Mouse (Mus musculus): Measurements from ENCODE around the gene Pip5k1b. TPM values are rescaled to one million over a fixed set of nuclear protein-coding genes. Genes with fewer than 3 reads are reported as not detected.

Gene Pip5k1b
- polyA plus RNA-seq, 1 experiment from 2014 or later, result 1.7 TPM

- Histone ChIP-seq H3K27me3 (ENCODE audit: poor library complexity, severe bottlenecking) (no peaks in the 10 kb centered on the region), H3K27ac (no peak overlapping the region), H3K9me3 (no peaks in the 10 kb centered on the region), H3K4me1 (peaks cover 44% of the 10 kb centered on the region), H3K4me3 (no peak overlapping the region), H3K36me3 (replicated peaks) (no peaks in the 10 kb centered on the region)
- 88% methylated on average over 6 of the region's 6 CpGs for WGBS
- no peak for DNase-seq (ENCODE audit: extremely low spot score, low spot score)
These were observed 230.0 kb downstream of the Pip5k1b start for GRCm38 (mm10) chr19:24325692-24326091.

GRCm38 (mm10) chr19:24323841-24324613, 231.6 kb downstream of the Pip5k1b start:
- Histone ChIP-seq H3K4me3 (no peak overlapping the region), H3K4me1 (peaks cover 44% of the 10 kb centered on the region), H3K9me3 (no peaks in the 10 kb centered on the region), H3K36me3 (replicated peaks) (no peaks in the 10 kb centered on the region), H3K27ac (peak overlapping the region; percentile 75), H3K27me3 (ENCODE audit: poor library complexity, severe bottlenecking) (no peaks in the 10 kb centered on the region)
- 42% methylated on average over 10 of the region's 10 CpGs for WGBS
- DNase-seq (ENCODE audit: extremely low spot score, low spot score), result peak; percentile 21

GRCm38 (mm10) chr19:24321900-24322311, 233.8 kb downstream of the Pip5k1b start:
- no peaks in the 10 kb centered on the region for H3K27me3 ChIP-seq (ENCODE audit: poor library complexity, severe bottlenecking)
- H3K9me3 ChIP-seq, result no peaks in the 10 kb centered on the region
- no peak overlapping the region for H3K4me3 ChIP-seq
- no peak overlapping the region for H3K27ac ChIP-seq
- peaks cover 49% of the 10 kb centered on the region for H3K4me1 ChIP-seq
- 92% methylated on average over 8 of the region's 8 CpGs for WGBS
- no peaks in the 10 kb centered on the region for H3K36me3 ChIP-seq (replicated peaks)
- no peak for DNase-seq (ENCODE audit: extremely low spot score, low spot score)

GRCm38 (mm10) chr19:24321211-24321899, 234.3 kb downstream of the Pip5k1b start:
- Histone ChIP-seq H3K36me3 (replicated peaks) (no peaks in the 10 kb centered on the region), H3K27me3 (ENCODE audit: poor library complexity, severe bottlenecking) (no peaks in the 10 kb centered on the region), H3K4me1 (peaks cover 49% of the 10 kb centered on the region), H3K9me3 (no peaks in the 10 kb centered on the region), H3K27ac (no peak overlapping the region), H3K4me3 (no peak overlapping the region)
- no peak for DNase-seq (ENCODE audit: extremely low spot score, low spot score)
- WGBS, result 90% methylated on average over 6 of the region's 6 CpGs

- Histone ChIP-seq H3K4me1 (peaks cover 36% of the 10 kb centered on the region), H3K36me3 (replicated peaks) (no peaks in the 10 kb centered on the region), H3K27me3 (ENCODE audit: poor library complexity, severe bottlenecking) (no peaks in the 10 kb centered on the region), H3K9me3 (no peaks in the 10 kb centered on the region), H3K4me3 (no peak overlapping the region), H3K27ac (no peak overlapping the region)
- WGBS, result 92% methylated on average over 10 of the region's 10 CpGs
- no peak for DNase-seq (ENCODE audit: extremely low spot score, low spot score)
These were observed 237.5 kb downstream of the Pip5k1b start for GRCm38 (mm10) chr19:24318172-24318571.

- Histone ChIP-seq H3K27ac (no peak overlapping the region), H3K4me3 (no peak overlapping the region), H3K4me1 (peaks cover 38% of the 10 kb centered on the region), H3K9me3 (no peaks in the 10 kb centered on the region), H3K36me3 (replicated peaks) (no peaks in the 10 kb centered on the region), H3K27me3 (ENCODE audit: poor library complexity, severe bottlenecking) (no peaks in the 10 kb centered on the region)
- WGBS, result 89% methylated on average over 2 of the region's 2 CpGs
- DNase-seq (ENCODE audit: extremely low spot score, low spot score), result no peak
These were observed 237.9 kb downstream of the Pip5k1b start for GRCm38 (mm10) chr19:24317731-24318130.

- WGBS, result 57% methylated on average over 15 of the region's 15 CpGs
- H3K4me3 ChIP-seq, result no peak overlapping the region
- no peaks in the 10 kb centered on the region for H3K36me3 ChIP-seq (replicated peaks)
- H3K4me1 ChIP-seq, result peaks cover 42% of the 10 kb centered on the region
- no peak overlapping the region for H3K27ac ChIP-seq
- no peaks in the 10 kb centered on the region for H3K27me3 ChIP-seq (ENCODE audit: poor library complexity, severe bottlenecking)
- H3K9me3 ChIP-seq, result no peaks in the 10 kb centered on the region
- DNase-seq (ENCODE audit: extremely low spot score, low spot score), result peak; percentile 16
These were observed 238.6 kb downstream of the Pip5k1b start for GRCm38 (mm10) chr19:24317038-24317591.

- Histone ChIP-seq H3K4me1 (peaks cover 47% of the 10 kb centered on the region), H3K4me3 (no peak overlapping the region), H3K9me3 (no peaks in the 10 kb centered on the region), H3K27me3 (ENCODE audit: poor library complexity, severe bottlenecking) (0 out of 2 replicates have a peak, but pooled peaks cover 8% of the 10 kb centered on the region), H3K27ac (no peak overlapping the region), H3K36me3 (replicated peaks) (no peaks in the 10 kb centered on the region)
- WGBS, result 73% methylated on average over 9 of the region's 9 CpGs
- DNase-seq (ENCODE audit: extremely low spot score, low spot score), result no peak
These were observed 239.5 kb downstream of the Pip5k1b start for GRCm38 (mm10) chr19:24316060-24316725.

GRCm38 (mm10) chr19:24315234-24315633, 240.4 kb downstream of the Pip5k1b start:
- no peak overlapping the region for H3K27ac ChIP-seq
- no peaks in the 10 kb centered on the region for H3K36me3 ChIP-seq (replicated peaks)
- H3K27me3 ChIP-seq (ENCODE audit: poor library complexity, severe bottlenecking), result 0 out of 2 replicates have a peak, but pooled peaks cover 13% of the 10 kb centered on the region
- H3K4me3 ChIP-seq, result no peak overlapping the region
- 88% methylated on average over 4 of the region's 4 CpGs for WGBS
- DNase-seq (ENCODE audit: extremely low spot score, low spot score), result no peak
- no peaks in the 10 kb centered on the region for H3K9me3 ChIP-seq
- peaks cover 47% of the 10 kb centered on the region for H3K4me1 ChIP-seq

- H3K36me3 ChIP-seq (replicated peaks), result no peaks in the 10 kb centered on the region
- 94% methylated on average over 11 of the region's 11 CpGs for WGBS
- H3K4me3 ChIP-seq, result no peak overlapping the region
- no peak for DNase-seq (ENCODE audit: extremely low spot score, low spot score)
- no peaks in the 10 kb centered on the region for H3K9me3 ChIP-seq
- H3K27ac ChIP-seq, result 0 out of 2 replicates have a peak overlapping the region, but pooled peaks have one; percentile 77
- peaks cover 47% of the 10 kb centered on the region for H3K4me1 ChIP-seq
- 0 out of 2 replicates have a peak, but pooled peaks cover 13% of the 10 kb centered on the region for H3K27me3 ChIP-seq (ENCODE audit: poor library complexity, severe bottlenecking)
These were observed 241.0 kb downstream of the Pip5k1b start for GRCm38 (mm10) chr19:24314676-24315075.

- DNase-seq (ENCODE audit: extremely low spot score, low spot score), result peak; percentile 61
- Histone ChIP-seq H3K4me3 (no peak overlapping the region), H3K27me3 (ENCODE audit: poor library complexity, severe bottlenecking) (0 out of 2 replicates have a peak, but pooled peaks cover 13% of the 10 kb centered on the region), H3K36me3 (replicated peaks) (no peaks in the 10 kb centered on the region), H3K27ac (peak overlapping the region; percentile 78), H3K9me3 (no peaks in the 10 kb centered on the region), H3K4me1 (peaks cover 53% of the 10 kb centered on the region)
- 35% methylated on average over 12 of the region's 12 CpGs for WGBS
These were observed 242.9 kb downstream of the Pip5k1b start for GRCm38 (mm10) chr19:24312556-24313342.

- no peak overlapping the region for H3K4me3 ChIP-seq
- no peaks in the 10 kb centered on the region for H3K36me3 ChIP-seq (replicated peaks)
- no peak for DNase-seq (ENCODE audit: extremely low spot score, low spot score)
- peak overlapping the region; percentile 78 for H3K27ac ChIP-seq
- 0 out of 2 replicates have a peak, but pooled peaks cover 13% of the 10 kb centered on the region for H3K27me3 ChIP-seq (ENCODE audit: poor library complexity, severe bottlenecking)
- 84% methylated on average over 5 of the region's 5 CpGs for WGBS
- no peaks in the 10 kb centered on the region for H3K9me3 ChIP-seq
- H3K4me1 ChIP-seq, result peaks cover 51% of the 10 kb centered on the region
These were observed 243.6 kb downstream of the Pip5k1b start for GRCm38 (mm10) chr19:24312046-24312445.

Measured in forebrain, embryonic 10.5 days (tissue).